Mouse (Mus musculus) heart, embryonic 11.5 days (tissue): ENCODE data around the gene Sis. TPM values are rescaled to one million over a fixed set of nuclear protein-coding genes. Genes with fewer than 3 reads are reported as not detected.

Experiments
- ATAC-seq: fragments of 200-750 bp; cut with Nextera tagmentation; replicated peaks from 2 replicates; pipeline ENCODE4 v1.8.0; 2017; ENCODE audit warnings: moderate library complexity; ENCODE audit not compliant: insufficient number of reproducible peaks, low FRiP score, low TSS enrichment
- H3K27ac ChIP-seq: fragments of 300-500 bp; sonication (generic); 2 replicates; pipeline ENCODE4 v1.5.1; 2014; ENCODE audit warnings: mild to moderate bottlenecking, low read depth, low read length
- H3K27me3 ChIP-seq: fragments of 300-500 bp; sonication (generic); 2 replicates; pipeline ENCODE4 v1.6.1; 2014; ENCODE audit warnings: mild to moderate bottlenecking, low read length, mixed read lengths; ENCODE audit not compliant: control insufficient read depth, insufficient read depth
- H3K36me3 ChIP-seq: fragments of 300-500 bp; sonication (generic); 2 replicates; pipeline ENCODE4 v1.6.1; 2014; ENCODE audit warnings: mild to moderate bottlenecking, low read length, moderate library complexity, mixed read lengths; ENCODE audit not compliant: control insufficient read depth, insufficient read depth
- H3K4me1 ChIP-seq: fragments of 300-500 bp; sonication (generic); 2 replicates; pipeline ENCODE4 v1.6.1; 2014; ENCODE audit warnings: low read length; ENCODE audit not compliant: control insufficient read depth, insufficient read depth
- H3K4me2 ChIP-seq: fragments of 300-500 bp; sonication (generic); 2 replicates; pipeline ENCODE4 v1.6.1; 2014; ENCODE audit warnings: mild to moderate bottlenecking, moderate library complexity
- H3K4me3 ChIP-seq: fragments of 300-500 bp; sonication (generic); 2 replicates; pipeline ENCODE4 v1.5.1; 2014; ENCODE audit warnings: low read depth, low read length
- H3K9ac ChIP-seq: fragments of 300-500 bp; sonication (generic); 2 replicates; pipeline ENCODE4 v1.6.1; 2014; ENCODE audit warnings: mild to moderate bottlenecking, low read depth, low read length, moderate library complexity
- H3K9me3 ChIP-seq: fragments of 300-500 bp; sonication (generic); replicated peaks from 2 replicates; pipeline ENCODE4 v1.6.1; 2016; ENCODE audit warnings: low read length; ENCODE audit not compliant: control insufficient read depth
- WGBS: fragments of 180-500 bp; shearing (Covaris S2); extraction: QIAGEN DNeasy Blood & Tissue Kit; methylation state at CpG from one replicate; pipeline ENCODE4 v1.1.7; 2014; ENCODE audit not compliant: insufficient replicate concordance; 5-methylcytosine and 5-hydroxymethylcytosine counted together
- polyA plus RNA-seq: library from polyadenylated mRNA; unstranded; fragments of >200 nt; fragmentation: Nextera tagmentation; extraction: Ambion mirVana; gene quantifications from 2 replicates; pipeline ENCODE4 v1.2.1, GENCODE M21; 2014

The Sis gene
- polyA plus RNA-seq: not detected in 2 replicates

DNA sequence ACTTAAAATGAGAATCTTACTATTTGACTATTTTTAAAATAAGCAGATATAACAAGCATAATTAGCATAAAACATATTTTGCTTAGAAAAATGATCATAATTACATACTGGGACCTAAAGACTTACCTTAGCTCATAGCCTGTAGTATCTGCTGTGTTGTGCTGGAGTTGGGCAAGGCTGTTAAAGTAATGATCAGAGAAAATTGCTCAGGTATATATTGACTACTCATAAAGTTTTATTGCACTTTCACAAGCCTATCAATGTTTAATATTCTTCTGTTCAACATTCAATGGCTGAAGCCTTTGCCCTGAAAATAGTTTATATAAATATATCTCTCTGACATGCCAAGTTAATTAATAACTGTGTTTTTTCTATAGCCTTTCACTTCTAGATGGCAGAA, at the start of gene Sis:
Gene Sis (minus strand): TSS at position 189 of the 400 bp plus-strand sequence.
- H3K4me1 ChIP-seq: no peaks in the 10 kb centered on the region
- no peaks in the 10 kb centered on the region for H3K27me3 ChIP-seq
- no peaks in the 10 kb centered on the region for H3K9me3 ChIP-seq
- no peak within 1 kb of the TSS for H3K4me3 ChIP-seq
- H3K4me2 ChIP-seq: no peak within 1 kb of the TSS
- no peak for ATAC-seq
- no peak within 1 kb of the TSS for H3K9ac ChIP-seq
- no peaks in the 10 kb centered on the region for H3K36me3 ChIP-seq
- H3K27ac ChIP-seq: no peak within 1 kb of the TSS

DNA sequence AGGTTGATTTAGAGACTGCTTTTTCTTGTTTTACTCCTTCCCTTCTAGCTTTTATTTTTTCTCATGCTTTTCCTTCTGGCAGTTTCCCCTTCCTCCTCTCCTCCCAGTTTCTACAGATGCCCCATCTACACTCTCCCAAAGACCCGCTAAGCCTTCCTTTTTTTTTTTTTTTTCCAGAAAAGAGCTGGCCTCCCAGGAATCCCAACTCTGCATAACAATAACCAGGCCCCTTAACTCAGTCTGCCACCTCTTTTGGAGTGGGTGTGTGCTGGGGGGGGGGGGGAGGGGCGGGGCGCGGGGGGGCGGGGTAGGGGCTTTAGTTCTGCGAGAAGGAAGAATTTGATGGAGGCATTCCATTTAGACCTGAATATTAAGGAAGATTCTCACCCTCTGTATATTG, 38.4 kb upstream of the Sis start:
- H3K27me3 ChIP-seq: no peaks in the 10 kb centered on the region
- no peaks in the 10 kb centered on the region for H3K4me1 ChIP-seq
- no peaks in the 10 kb centered on the region for H3K9me3 ChIP-seq
- H3K9ac ChIP-seq: no peak overlapping the region
- ATAC-seq: no peak
- no peak overlapping the region for H3K4me2 ChIP-seq
- no peak overlapping the region for H3K4me3 ChIP-seq
- H3K27ac ChIP-seq: no peak overlapping the region
- 19% methylated on average over 6 of the region's 6 CpGs for WGBS
- H3K36me3 ChIP-seq: no peaks in the 10 kb centered on the region

- no peaks in the 10 kb centered on the region for H3K9me3 ChIP-seq
- H3K27ac ChIP-seq: no peak overlapping the region
- no peaks in the 10 kb centered on the region for H3K36me3 ChIP-seq
- no peaks in the 10 kb centered on the region for H3K27me3 ChIP-seq
- no peaks in the 10 kb centered on the region for H3K4me1 ChIP-seq
- no peak for ATAC-seq
- H3K4me3 ChIP-seq: no peak overlapping the region
- 89% methylated on average over 4 of the region's 4 CpGs for WGBS
- no peak overlapping the region for H3K9ac ChIP-seq
- no peak overlapping the region for H3K4me2 ChIP-seq
Observed at GRCm38 (mm10) chr3:73002933-73003696, 35.5 kb upstream of the Sis start.

DNA sequence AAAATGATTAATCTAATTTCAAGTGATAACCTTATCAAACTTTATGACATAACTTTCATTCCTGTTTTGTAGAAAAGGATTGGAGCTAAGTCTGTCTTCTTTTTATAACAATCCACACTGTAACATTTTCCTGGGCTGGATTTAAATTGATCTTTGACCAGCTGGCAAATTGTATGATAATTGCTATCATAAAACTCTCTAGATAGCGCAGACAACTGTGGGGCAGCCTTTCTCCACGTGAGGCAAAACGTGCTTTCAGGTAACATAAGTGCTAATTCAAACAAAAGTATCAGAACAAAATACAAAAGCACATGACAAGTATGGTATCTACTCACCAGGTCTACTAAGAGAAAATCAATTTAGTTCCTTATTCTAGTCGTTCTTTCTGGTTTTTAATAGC, 29.9 kb upstream of the Sis start:
- no peaks in the 10 kb centered on the region for H3K27me3 ChIP-seq
- no peak overlapping the region for H3K27ac ChIP-seq
- H3K4me2 ChIP-seq: no peak overlapping the region
- H3K36me3 ChIP-seq: no peaks in the 10 kb centered on the region
- no peak overlapping the region for H3K9ac ChIP-seq
- H3K9me3 ChIP-seq: no peaks in the 10 kb centered on the region
- H3K4me3 ChIP-seq: no peak overlapping the region
- no peak for ATAC-seq
- no peaks in the 10 kb centered on the region for H3K4me1 ChIP-seq
- 72% methylated on average over 4 of the region's 4 CpGs for WGBS

- 69% methylated on average over 2 of the region's 2 CpGs for whole genome bisulfite sequencing
- H3K4me3 ChIP-seq: no peak overlapping the region
- ATAC-seq: no peak
Observed at GRCm38 (mm10) chr3:72990992-72991391, 23.3 kb upstream of the Sis start.

GRCm38 (mm10) chr3:72976602-72977001, 8.9 kb upstream of the Sis start:
- H3K27me3 ChIP-seq: no peaks in the 10 kb centered on the region

More at GRCm38 (mm10) chr3:72990992-72991391, 23.3 kb upstream of the Sis start:
- no peak overlapping the region for H3K4me2 ChIP-seq
- no peaks in the 10 kb centered on the region for H3K27me3 ChIP-seq
- no peaks in the 10 kb centered on the region for H3K36me3 ChIP-seq
- H3K9ac ChIP-seq: no peak overlapping the region
- H3K4me1 ChIP-seq: no peaks in the 10 kb centered on the region
- H3K9me3 ChIP-seq: no peaks in the 10 kb centered on the region
- H3K27ac ChIP-seq: no peak overlapping the region

DNA sequence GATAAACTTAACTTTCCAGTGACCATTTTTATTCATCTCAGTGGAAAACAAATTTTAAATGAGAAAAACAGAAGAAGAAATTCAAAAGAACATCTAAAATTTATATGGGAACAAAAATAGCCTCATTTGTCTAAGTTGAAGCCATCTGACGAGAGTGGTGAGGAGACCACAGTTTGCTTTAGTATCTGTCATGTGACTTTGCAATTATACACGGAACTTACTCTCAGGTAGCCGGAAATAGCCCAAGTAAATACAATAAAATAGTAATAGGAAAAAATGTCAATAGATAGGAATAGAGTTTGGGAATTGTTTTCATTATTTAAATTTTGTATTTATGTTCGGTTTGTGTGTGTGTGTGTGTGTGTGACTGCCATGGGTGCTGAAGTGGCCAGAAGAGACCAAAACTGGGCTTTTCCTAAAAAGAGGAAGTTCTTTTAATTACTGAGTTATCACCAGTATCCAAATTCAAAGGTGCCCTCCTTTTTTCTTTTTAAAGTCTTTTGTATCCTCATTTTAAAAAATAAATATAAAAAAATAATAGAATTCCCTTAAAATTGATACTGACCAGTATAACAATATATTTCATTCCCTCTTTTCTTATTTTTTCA, 48.6 kb downstream of the Sis start:
- Histone ChIP-seq H3K4me3 (no peak overlapping the region), H3K4me2 (no peak overlapping the region), H3K27me3 (no peaks in the 10 kb centered on the region), H3K27ac (no peak overlapping the region), H3K36me3 (no peaks in the 10 kb centered on the region), H3K4me1 (no peaks in the 10 kb centered on the region), H3K9me3 (no peaks in the 10 kb centered on the region), H3K9ac (no peak overlapping the region)
- 78% methylated on average over 4 of the region's 4 CpGs for WGBS
- ATAC-seq: no peak

More at GRCm38 (mm10) chr3:72976602-72977001, 8.9 kb upstream of the Sis start:
- Histone ChIP-seq H3K4me3 (no peak overlapping the region), H3K4me1 (no peaks in the 10 kb centered on the region), H3K27ac (no peak overlapping the region), H3K9ac (no peak overlapping the region), H3K36me3 (no peaks in the 10 kb centered on the region), H3K4me2 (no peak overlapping the region), H3K9me3 (no peaks in the 10 kb centered on the region)
- 65% methylated on average over 3 of the region's 3 CpGs for WGBS
- no peak for ATAC-seq

GRCm38 (mm10) chr3:72882501-72882900, 85.2 kb downstream of the Sis start:
- Histone ChIP-seq H3K4me3 (no peak overlapping the region), H3K36me3 (no peaks in the 10 kb centered on the region), H3K27ac (no peak overlapping the region), H3K27me3 (no peaks in the 10 kb centered on the region), H3K4me2 (no peak overlapping the region), H3K9ac (no peak overlapping the region), H3K9me3 (no peaks in the 10 kb centered on the region), H3K4me1 (no peaks in the 10 kb centered on the region)
- ATAC-seq: no peak
- 73% methylated on average over 1 of the region's 1 CpGs for WGBS

DNA sequence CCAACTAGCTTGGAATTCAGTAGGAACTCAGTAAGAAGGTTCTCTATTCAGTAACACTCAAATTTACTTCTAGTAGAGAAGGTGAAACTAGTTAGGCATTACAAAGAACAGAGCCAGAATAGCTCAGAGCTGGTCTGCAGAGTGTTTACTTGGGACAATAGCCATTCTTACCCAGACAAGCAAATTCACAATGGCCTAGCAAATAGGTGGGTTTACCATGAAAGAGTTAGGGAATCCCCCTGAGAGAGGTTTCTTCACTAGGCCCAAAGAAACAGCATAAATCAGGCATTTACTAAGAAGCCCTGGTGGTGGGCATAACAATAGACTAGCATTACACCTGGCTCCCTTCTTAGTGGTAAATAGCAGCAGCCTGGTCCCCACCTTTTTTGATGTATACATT, 99.5 kb downstream of the Sis start:
- Histone ChIP-seq H3K4me3 (no peak overlapping the region), H3K36me3 (no peaks in the 10 kb centered on the region), H3K27ac (no peak overlapping the region), H3K9me3 (no peaks in the 10 kb centered on the region), H3K9ac (no peak overlapping the region), H3K4me2 (no peak overlapping the region), H3K4me1 (no peaks in the 10 kb centered on the region), H3K27me3 (no peaks in the 10 kb centered on the region)
- ATAC-seq: no peak
